Mouse (Mus musculus): ENCODE data around the gene Pa2g4. TPM values are rescaled to one million over a fixed set of nuclear protein-coding genes. Genes with fewer than 3 reads are reported as not detected.

Pa2g4 gene
- 4.9 and 9.0 TPM in 2 replicates for polyA plus RNA-seq (2012; rRNA removed; ENCODE audit: low replicate concordance)

GRCm38 (mm10) chr10:128565788-128566531 lies at the start of gene Pa2g4:
TSS of gene Pa2g4 (minus strand) at chr10:128565987.

DNA sequence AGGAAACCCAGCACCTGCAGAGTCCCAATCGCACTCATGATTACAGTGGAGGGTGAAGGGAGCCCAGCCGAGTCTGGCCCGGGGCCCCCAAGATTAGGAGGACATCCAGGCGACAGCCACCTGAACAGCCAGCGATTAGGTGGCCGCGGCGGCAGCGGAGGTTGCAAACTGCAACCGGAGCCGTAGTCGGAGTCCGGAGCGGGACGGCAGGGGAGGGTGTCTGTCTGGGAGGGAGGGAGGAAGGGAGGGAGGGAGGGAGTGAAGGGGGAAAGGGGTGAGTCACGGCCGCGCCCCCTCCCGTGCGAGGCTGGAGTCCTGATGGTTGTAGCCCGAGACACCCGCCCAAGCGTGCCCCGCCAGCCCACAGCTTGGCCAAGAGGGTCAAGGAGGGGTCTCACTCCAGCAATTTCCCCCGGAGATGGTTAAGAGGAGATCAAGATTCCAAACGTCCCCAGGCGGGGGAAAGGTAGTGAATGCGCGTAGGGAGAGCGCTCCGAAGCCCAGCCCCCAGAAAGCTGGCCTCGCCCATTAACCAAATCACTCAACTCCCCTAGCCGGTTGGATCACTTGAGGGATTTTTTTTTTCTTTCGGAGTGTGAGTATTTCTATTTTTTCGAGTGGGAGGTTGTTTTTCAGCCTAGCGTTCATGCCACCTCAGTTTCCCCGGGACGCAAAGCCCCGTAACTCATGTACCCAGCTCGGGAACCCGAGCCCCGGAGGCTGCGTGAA lies 23.8 kb upstream of the Pa2g4 start, which contains the start of gene Erbb3:
Erbb3 (minus strand) TSS at position 189 of the 729 bp plus-strand sequence.

DNA sequence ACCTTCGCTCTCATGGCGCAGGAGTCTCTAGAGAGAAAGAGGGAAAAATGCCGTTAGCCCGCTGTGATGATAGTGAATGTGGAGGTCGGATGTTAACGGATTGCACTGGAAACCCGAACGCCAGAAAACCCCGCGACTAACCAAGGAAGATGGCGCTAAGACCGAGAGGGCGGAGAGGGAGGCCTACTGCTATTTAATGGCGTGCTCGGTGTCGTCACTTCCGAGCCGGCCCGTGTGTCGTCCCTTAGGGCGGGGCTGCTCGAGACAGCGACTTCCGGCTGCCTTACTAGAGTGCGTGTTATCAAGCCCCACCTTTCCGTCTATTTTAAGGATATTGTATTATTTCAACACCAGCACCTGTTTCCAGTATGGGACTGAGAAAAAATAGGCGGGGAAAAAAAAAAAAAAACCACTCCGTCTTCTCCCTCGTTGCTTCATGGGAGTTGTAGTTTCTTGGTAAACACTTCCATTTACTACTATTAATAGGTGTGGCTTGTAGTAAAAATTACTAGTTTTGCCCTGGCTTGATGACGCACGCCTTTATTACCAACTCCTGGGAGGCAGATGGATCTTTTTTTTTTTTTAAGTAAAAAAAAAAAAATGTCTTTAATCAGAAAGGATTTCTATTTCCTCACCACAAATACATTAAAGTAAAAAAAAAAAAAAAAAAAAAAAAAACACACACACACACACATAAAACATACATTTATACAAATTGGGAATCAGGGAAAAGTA lies 16.7 kb downstream of the Pa2g4 start, which contains the start of gene Rpl41:
Rpl41 (minus strand) TSS at position 359 of the 735 bp plus-strand sequence.

GRCm38 (mm10) chr10:128547361-128548032 lies 18.3 kb downstream of the Pa2g4 start, which contains the start of gene Zc3h10:
TSS of gene Zc3h10 (minus strand) at chr10:128547774.

DNA sequence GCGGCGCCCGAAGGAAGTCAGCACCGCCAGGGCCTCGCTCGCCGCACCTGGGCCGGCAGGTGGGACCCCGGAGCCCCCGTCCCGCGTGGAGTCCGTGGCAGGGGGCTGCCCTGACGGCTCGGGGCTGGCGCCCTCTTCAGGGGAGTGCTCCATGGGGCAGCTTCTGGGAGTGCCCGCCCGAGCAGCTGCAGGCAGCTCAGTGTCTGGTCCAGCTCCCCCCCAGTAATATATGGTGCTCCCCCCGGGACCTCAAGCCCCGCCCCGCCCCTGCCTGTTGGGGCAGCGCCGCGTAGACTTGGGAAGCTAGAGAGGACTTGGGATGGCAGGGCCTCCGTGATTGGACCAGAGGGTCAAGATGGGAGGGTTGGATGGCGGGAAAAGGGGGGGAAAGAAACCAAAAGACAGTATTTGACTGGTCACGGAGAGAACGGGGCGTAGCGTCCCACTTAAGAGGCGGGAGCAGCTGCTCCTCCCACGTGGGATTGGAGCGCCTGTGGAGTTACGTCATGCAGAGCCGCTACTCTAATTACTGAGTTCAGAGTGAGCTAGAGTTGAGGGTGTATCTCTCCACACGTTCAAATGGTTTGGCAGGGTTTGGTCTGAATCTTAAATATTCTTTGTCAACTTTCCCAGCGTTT lies 40.0 kb downstream of the Pa2g4 start, which contains the start of gene Esyt1:
Esyt1 (minus strand) TSS at position 201 of the 638 bp plus-strand sequence.

Other genes with a start within 250 kb of the Pa2g4 start
- 19.5 and 28.4 TPM in 2 replicates for gene Cnpy2, start 243.5 kb downstream of the Pa2g4 start, polyA plus RNA-seq (2012; rRNA removed; ENCODE audit: low replicate concordance)
- gene Cs, start 228.3 kb downstream of the Pa2g4 start, polyA plus RNA-seq (2012; rRNA removed; ENCODE audit: low replicate concordance): 297 and 431 TPM in 2 replicates
- 16.2 and 26.7 TPM in 2 replicates for gene Coq10a, start 197.0 kb downstream of the Pa2g4 start, polyA plus RNA-seq (2012; rRNA removed; ENCODE audit: low replicate concordance)
- 11.3 and 18.5 TPM in 2 replicates for gene Ankrd52, start 188.9 kb downstream of the Pa2g4 start, polyA plus RNA-seq (2012; rRNA removed; ENCODE audit: low replicate concordance)
- 340 and 495 TPM in 2 replicates for gene Slc39a5, start 164.8 kb downstream of the Pa2g4 start, polyA plus RNA-seq (2012; rRNA removed; ENCODE audit: low replicate concordance)
- 23.4 and 29.3 TPM in 2 replicates for gene Nabp2, start 154.5 kb downstream of the Pa2g4 start, polyA plus RNA-seq (2012; rRNA removed; ENCODE audit: low replicate concordance)
- 10.0 and 17.7 TPM in 2 replicates for gene Rnf41, start 154.3 kb downstream of the Pa2g4 start, polyA plus RNA-seq (2012; rRNA removed; ENCODE audit: low replicate concordance)
- 59.9 and 73.0 TPM in 2 replicates for gene Smarcc2, start 106.7 kb downstream of the Pa2g4 start, polyA plus RNA-seq (2012; rRNA removed; ENCODE audit: low replicate concordance)
- 505 and 720 TPM in 2 replicates for gene Myl6, start 71.8 kb downstream of the Pa2g4 start, polyA plus RNA-seq (2012; rRNA removed; ENCODE audit: low replicate concordance)
- 1.4 and 1.8 TPM in 2 replicates for gene Myl6b, start 67.3 kb downstream of the Pa2g4 start, polyA plus RNA-seq (2012; rRNA removed; ENCODE audit: low replicate concordance)
- 22.7 and 25.3 TPM in 2 replicates for gene Esyt1, start 40.1 kb downstream of the Pa2g4 start, polyA plus RNA-seq (2012; rRNA removed; ENCODE audit: low replicate concordance)
- 12.1 and 13.9 TPM in 2 replicates for gene Zc3h10, start 18.2 kb downstream of the Pa2g4 start, polyA plus RNA-seq (2012; rRNA removed; ENCODE audit: low replicate concordance)
- gene Rpl41, start 16.7 kb downstream of the Pa2g4 start, polyA plus RNA-seq (2012; rRNA removed; ENCODE audit: low replicate concordance): 1,592 and 1,915 TPM in 2 replicates
- 45.3 and 63.8 TPM in 2 replicates for gene Erbb3, start 23.7 kb upstream of the Pa2g4 start, polyA plus RNA-seq (2012; rRNA removed; ENCODE audit: low replicate concordance)
- gene Rps26, start 60.8 kb upstream of the Pa2g4 start, polyA plus RNA-seq (2012; rRNA removed; ENCODE audit: low replicate concordance): 885 and 900 TPM in 2 replicates
- gene Ikzf4, start 80.0 kb upstream of the Pa2g4 start, polyA plus RNA-seq (2012; rRNA removed; ENCODE audit: low replicate concordance): 0.74 and 1.6 TPM in 2 replicates
- 3.8 and 12.6 TPM in 2 replicates for gene Suox, start 108.1 kb upstream of the Pa2g4 start, polyA plus RNA-seq (2012; rRNA removed; ENCODE audit: low replicate concordance)
- 21.5 and 28.1 TPM in 2 replicates for gene Rab5b, start 130.3 kb upstream of the Pa2g4 start, polyA plus RNA-seq (2012; rRNA removed; ENCODE audit: low replicate concordance)
- 1.1 and 2.5 TPM in 2 replicates for gene Pmel, start 138.2 kb upstream of the Pa2g4 start, polyA plus RNA-seq (2012; rRNA removed; ENCODE audit: low replicate concordance)
- 4.6 and 8.6 TPM in 2 replicates for gene Cdk2, start 139.0 kb upstream of the Pa2g4 start, polyA plus RNA-seq (2012; rRNA removed; ENCODE audit: low replicate concordance)
- gene Dgka, start 178.9 kb upstream of the Pa2g4 start, polyA plus RNA-seq (2012; rRNA removed; ENCODE audit: low replicate concordance): 34.6 and 50.5 TPM in 2 replicates
- gene Pym1, start 181.9 kb upstream of the Pa2g4 start, polyA plus RNA-seq (2012; rRNA removed; ENCODE audit: low replicate concordance): 16.5 and 19.9 TPM in 2 replicates
- gene Mmp19, start 224.9 kb upstream of the Pa2g4 start, polyA plus RNA-seq (2012; rRNA removed; ENCODE audit: low replicate concordance): 0.55 and 1.0 TPM in 2 replicates
- gene Dnajc14, start 238.1 kb upstream of the Pa2g4 start, polyA plus RNA-seq (2012; rRNA removed; ENCODE audit: low replicate concordance): 7.2 and 12.6 TPM in 2 replicates
- 7.6 and 10.1 TPM in 2 replicates for gene Tmem198b, start 238.4 kb upstream of the Pa2g4 start, polyA plus RNA-seq (2012; rRNA removed; ENCODE audit: low replicate concordance)

Measured in duodenum, adult 2 months (tissue).